Mouse (Mus musculus) kidney, adult 2 months (tissue): ENCODE results near the gene Nrsn2. TPM values are rescaled to one million over a fixed set of nuclear protein-coding genes. Genes with fewer than 3 reads are reported as not detected.
A peak's percentile ranks its signal among the peaks of the same experiment; 100 is the strongest.

ENCODE experiments used
- DNase-seq: peaks from one replicate; pipeline ENCODE4 v3.0.0; 2021
- H3K27ac ChIP-seq: fragments of 200-500 bp; 2 replicates; pipeline ENCODE4 v1.5.1; 2012; ENCODE audit warnings: low read depth, low read length, control low read depth, inconsistent platforms; ENCODE audit not compliant: insufficient read depth
- H3K27me3 ChIP-seq: fragments of 200-500 bp; replicated peaks from 2 replicates; pipeline ENCODE4 v1.6.1; 2012; ENCODE audit warnings: mild to moderate bottlenecking, moderate library complexity, low read length, inconsistent platforms; ENCODE audit not compliant: control insufficient read depth, insufficient read depth
- H3K36me3 ChIP-seq: fragments of 200-500 bp; 2 replicates; pipeline ENCODE4 v1.6.1; 2012; ENCODE audit warnings: mild to moderate bottlenecking, moderate library complexity, low read length, inconsistent platforms; ENCODE audit not compliant: control insufficient read depth, insufficient read depth
- H3K4me1 ChIP-seq: fragments of 200-500 bp; 2 replicates; pipeline ENCODE4 v1.6.1; 2011; ENCODE audit warnings: low read length; ENCODE audit not compliant: control insufficient read depth, insufficient read depth
- H3K4me3 ChIP-seq: fragments of 200-500 bp; 2 replicates; pipeline ENCODE4 v1.5.1; 2011; ENCODE audit warnings: mild to moderate bottlenecking, low read depth, low read length, control low read depth; ENCODE audit not compliant: insufficient read depth
- CTCF ChIP-seq: fragments of 200-500 bp; conservative IDR thresholded peaks from 2 replicates; pipeline ENCODE4 v1.5.1; 2011; ENCODE audit warnings: low read depth, mild to moderate bottlenecking, control low read depth, low read length, moderate library complexity, mixed read lengths; ENCODE audit not compliant: insufficient read depth, insufficient read length
- POLR2A ChIP-seq: fragments of 200-500 bp; IDR thresholded peaks from one replicate; pipeline ENCODE4 v1.6.1; 2011; ENCODE audit warnings: low read depth, low read length, control low read depth
- WGBS: fragments of 180-500 bp; shearing (Covaris S2); methylation state at CpG from one replicate; pipeline ENCODE4 v1.1.7; 2018; 5-methylcytosine and 5-hydroxymethylcytosine counted together
- polyA plus RNA-seq: library from polyadenylated mRNA; depleted of rRNA; stranded (reverse); fragments of >200 nt; gene quantifications from 2 replicates; pipeline ENCODE4 v1.2.3, GENCODE M21; 2012

Gene Nrsn2
- polyA plus RNA-seq, 1 experiment, result 0.50 TPM

DNA sequence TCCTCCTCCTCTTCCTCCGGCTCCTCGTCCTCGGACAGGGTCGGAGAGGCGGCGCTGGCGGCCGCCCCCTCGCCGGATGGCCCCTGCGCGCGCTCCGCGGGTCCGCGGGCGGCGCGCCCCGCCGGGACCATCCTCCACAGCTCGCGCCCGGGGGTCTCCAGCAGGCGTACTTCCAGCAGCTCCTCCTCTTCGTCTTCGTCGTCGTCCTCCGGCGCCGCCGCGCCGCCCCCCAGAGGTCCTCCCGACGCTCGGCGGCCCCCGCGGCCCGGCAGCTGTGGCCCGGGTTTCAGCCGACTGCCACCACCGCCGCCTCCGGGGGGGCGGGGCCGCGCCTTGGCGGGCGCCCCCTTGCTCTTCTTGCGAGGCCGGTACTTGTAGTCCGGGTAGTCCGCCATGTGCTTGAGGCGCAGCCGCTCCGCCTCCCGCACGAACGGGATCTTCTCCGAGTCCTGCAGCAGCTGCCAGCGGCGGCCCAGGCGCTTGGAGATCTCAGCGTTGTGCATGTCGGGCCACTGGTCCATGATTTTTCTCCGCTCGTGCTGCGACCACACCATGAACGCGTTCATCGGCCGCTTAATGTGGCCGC is 20.7 kb upstream of the Nrsn2 start:
- H3K27me3 ChIP-seq, result no peaks in the 10 kb centered on the region
- peak overlapping the region; percentile 85 for H3K27ac ChIP-seq
- H3K4me1 ChIP-seq, result no peaks in the 10 kb centered on the region; the same call in 1 of the 2 replicates
- WGBS, result under 1% methylated on average over 62 of the region's 77 CpGs
- H3K36me3 ChIP-seq, result no peaks in the 10 kb centered on the region
- no peak for TF ChIP-seq CTCF
- no peak for TF ChIP-seq POLR2A
- H3K4me3 ChIP-seq, result peak overlapping the region; percentile 88
- DNase-seq, result peak; percentile 85

DNA sequence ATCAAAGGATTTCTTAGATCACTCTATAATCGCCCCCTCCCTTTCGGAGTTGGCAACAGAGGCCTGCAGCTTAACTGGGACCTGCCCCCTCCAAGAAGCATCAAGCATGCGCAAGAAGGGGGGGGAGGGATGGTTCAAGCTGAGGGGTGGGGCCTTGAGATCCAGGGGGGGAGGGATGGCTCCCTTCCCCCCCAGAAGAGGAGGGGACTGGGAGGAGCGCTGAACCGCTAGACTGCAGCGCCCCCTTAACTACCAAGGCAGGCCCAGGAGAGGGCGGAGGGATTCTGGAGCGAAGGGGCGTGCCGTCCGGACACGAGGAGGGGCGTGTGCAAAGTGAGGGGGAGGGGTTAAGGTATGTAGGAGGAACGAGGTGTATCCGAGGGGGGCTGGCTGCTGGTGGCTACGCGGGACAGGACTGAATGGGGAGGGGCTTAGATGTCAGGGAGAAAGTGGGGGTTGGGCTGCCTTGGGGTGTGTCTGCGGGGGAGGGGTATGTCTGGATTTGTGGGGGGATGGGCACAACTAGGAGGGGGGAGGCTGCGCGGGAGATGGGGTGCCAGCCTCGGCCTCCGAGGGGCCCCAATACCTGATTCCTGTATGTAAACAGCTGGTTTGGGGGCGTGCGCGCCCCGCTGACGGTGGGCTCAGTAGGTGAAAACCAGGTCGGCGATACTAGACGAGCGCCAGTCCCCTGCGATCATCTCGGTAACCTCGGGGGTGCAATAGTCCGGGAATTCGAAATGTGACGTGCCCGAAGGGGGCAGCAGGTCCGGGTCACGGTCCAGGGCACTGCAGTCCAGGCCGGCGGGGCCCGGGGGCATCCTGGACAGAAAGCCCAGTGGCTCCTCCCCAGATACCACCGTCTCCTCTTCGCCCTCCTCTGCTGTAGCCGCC is 19.9 kb upstream of the Nrsn2 start:
- Histone ChIP-seq H3K4me1 (no peaks in the 10 kb centered on the region; the same call in 1 of the 2 replicates), H3K36me3 (no peaks in the 10 kb centered on the region), H3K27ac (peak overlapping the region; percentile 85), H3K4me3 (peak overlapping the region; percentile 88), H3K27me3 (no peaks in the 10 kb centered on the region)
- WGBS, result 2% methylated on average over 46 of the region's 46 CpGs
- peak; percentile 90 for DNase-seq
- TF ChIP-seq CTCF, result no peak; the same call in 1 of the 2 replicates
- no peak for TF ChIP-seq POLR2A

DNA sequence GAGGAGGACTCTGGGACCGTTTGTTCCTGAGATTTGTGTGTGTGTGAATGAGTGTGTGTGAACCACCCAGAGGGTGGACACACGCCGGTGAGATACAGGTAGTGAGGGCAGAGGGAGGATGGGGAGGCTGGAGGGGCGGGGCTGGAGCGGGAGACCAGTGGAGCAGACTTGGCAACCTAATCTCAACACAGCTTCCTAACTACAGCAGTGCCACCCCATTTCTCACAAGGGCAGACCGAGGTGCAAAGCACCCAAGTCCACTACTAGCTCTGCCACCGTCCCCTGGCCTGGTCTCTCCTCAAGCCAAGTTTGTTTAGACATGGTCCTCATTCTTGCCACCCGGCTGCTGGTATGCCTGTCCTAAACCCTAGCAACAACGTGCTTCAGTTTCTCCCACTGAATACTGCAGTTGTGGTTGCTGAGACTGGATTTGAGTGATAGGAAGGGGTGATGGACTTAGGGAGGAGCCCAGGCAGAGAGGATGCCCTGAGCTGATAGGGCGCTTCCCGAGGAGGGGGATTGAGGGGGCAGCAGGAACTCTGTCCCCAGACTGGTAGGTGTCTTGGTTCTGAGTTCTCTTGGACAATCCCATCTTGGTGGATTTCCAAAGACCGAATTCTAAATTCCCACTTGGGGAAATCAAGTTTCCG is 19.0 kb upstream of the Nrsn2 start:
- peak overlapping the region; percentile 88; the same call in 1 of the 2 replicates for H3K4me3 ChIP-seq
- WGBS, result 41% methylated on average over 13 of the region's 13 CpGs
- TF ChIP-seq CTCF, result no peak
- peak; percentile 9 for DNase-seq
- H3K4me1 ChIP-seq, result no peaks in the 10 kb centered on the region; the same call in 1 of the 2 replicates
- no peaks in the 10 kb centered on the region for H3K36me3 ChIP-seq
- no peaks in the 10 kb centered on the region for H3K27me3 ChIP-seq
- H3K27ac ChIP-seq, result no peak overlapping the region

DNA sequence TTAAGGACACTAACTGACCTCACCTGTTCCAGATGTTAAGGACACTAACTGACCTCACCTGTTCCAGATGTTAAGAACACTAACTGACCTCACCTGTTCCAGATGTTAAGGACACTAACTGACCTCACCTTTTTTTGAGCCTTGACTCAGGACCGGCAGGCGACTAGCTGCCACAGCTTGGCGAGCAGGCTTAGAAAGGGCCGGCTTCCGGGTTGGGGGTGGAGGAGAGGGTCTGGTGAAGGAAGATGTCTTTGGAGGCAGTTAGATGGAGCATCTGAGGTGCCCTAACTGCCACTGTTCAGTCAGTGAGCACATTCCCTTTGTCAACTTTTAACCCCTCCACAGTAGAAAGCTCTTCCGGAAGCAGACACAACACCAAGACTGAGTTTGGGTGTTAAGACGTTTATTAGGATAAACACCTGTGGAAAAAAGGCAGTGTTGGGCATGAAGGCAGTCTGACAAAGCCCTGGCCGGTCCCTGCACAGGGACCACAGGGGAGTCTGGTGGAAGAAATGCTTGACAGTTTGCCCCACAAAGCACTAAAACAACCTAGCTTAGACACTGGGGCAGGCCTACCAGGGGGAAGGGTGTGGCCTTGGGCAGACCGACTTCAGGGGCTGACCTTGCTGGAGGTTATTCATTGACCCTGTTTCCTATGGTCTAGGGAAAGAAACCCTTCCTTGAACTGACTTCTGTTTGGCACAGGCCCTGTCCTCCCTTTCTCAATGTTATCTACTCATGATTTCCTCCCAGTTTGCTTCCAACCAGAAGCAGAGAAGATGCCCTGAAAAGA is 17.0 kb upstream of the Nrsn2 start:
- TF ChIP-seq CTCF (no peak), POLR2A (no peak)

DNA sequence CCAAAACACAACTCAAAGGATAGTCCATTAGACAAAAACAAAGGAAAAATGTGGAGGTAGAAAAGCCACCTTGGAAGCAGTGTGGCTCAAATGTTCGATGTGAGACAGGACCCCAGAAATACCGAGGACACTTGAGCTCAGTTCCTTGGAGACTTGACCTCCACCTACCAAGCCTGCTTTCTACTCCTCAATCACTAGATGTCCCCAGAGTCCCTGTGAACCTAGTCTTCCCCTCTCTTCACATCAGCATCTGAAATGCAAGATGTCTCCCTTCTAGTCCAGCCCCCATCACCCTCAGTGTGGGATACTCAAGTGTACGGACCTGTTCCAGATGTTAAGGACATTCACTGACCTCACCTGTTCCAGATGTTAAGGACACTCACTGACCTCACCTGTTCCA is 16.3 kb upstream of the Nrsn2 start:
- TF ChIP-seq POLR2A (no peak), CTCF (peak; percentile 87)
- no peaks in the 10 kb centered on the region for H3K27me3 ChIP-seq
- no peaks in the 10 kb centered on the region; the same call in 1 of the 2 replicates for H3K4me1 ChIP-seq
- H3K36me3 ChIP-seq, result no peaks in the 10 kb centered on the region
- no peak overlapping the region for H3K27ac ChIP-seq
- H3K4me3 ChIP-seq, result no peak overlapping the region
- 12% methylated on average over 3 of the region's 3 CpGs for WGBS
- peak; percentile 75 for DNase-seq

More for the DNA sequence above, 17.0 kb upstream of the Nrsn2 start:
- 51% methylated on average over 9 of the region's 9 CpGs for WGBS
- no peaks in the 10 kb centered on the region for H3K27me3 ChIP-seq
- no peaks in the 10 kb centered on the region; the same call in 1 of the 2 replicates for H3K4me1 ChIP-seq
- H3K4me3 ChIP-seq, result no peak overlapping the region
- H3K27ac ChIP-seq, result no peak overlapping the region
- DNase-seq, result peak; percentile 23
- H3K36me3 ChIP-seq, result no peaks in the 10 kb centered on the region

DNA sequence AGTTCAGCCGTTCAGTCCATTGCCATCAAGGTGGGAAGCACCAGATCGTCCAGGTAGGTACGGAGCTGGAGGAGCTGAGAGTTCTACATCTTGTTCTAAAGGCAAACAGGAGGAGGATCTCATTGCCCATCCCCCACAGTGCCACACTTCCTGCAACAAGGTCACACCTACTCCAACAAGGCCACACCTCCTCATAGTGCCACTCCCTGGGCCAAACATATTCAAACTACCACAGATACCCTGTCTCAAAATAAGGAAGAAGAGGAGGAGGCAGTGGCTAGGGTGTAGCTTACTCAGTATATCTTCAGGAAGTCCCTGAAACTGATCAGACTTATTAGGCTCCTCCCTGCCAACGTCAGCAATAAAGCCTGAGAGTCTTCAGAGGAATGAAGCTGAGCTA is 7.8 kb upstream of the Nrsn2 start:
- 94% methylated on average over 4 of the region's 4 CpGs for WGBS
- TF ChIP-seq CTCF (no peak), POLR2A (no peak)
- Histone ChIP-seq H3K4me3 (no peak overlapping the region), H3K36me3 (no peaks in the 10 kb centered on the region), H3K27ac (no peak overlapping the region), H3K4me1 (no peaks in the 10 kb centered on the region), H3K27me3 (no peaks in the 10 kb centered on the region)
- DNase-seq, result no peak
